Mouse (Mus musculus) right cerebral cortex, postnatal 25 days (tissue): Measurements from ENCODE around the gene Map3k14.

ENCODE experiments used
- DNase-seq: peaks from one replicate; pipeline ENCODE4 v3.0.0; 2022

Map3k14 gene

GRCm38 (mm10) chr11:103206203-103206602, 61.1 kb downstream of the Map3k14 start:
- no peak for DNase-seq

GRCm38 (mm10) chr11:103202376-103202775, 64.9 kb downstream of the Map3k14 start:
- DNase-seq: no peak

GRCm38 (mm10) chr11:103201664-103202063, 65.6 kb downstream of the Map3k14 start:
- peak; percentile 79 for DNase-seq

GRCm38 (mm10) chr11:103198911-103199803, 68.1 kb downstream of the Map3k14 start:
- peak; percentile 84 for DNase-seq

GRCm38 (mm10) chr11:103198339-103198738, 68.9 kb downstream of the Map3k14 start:
- DNase-seq: no peak

- DNase-seq: peak; percentile 60
Observed at GRCm38 (mm10) chr11:103197340-103197739, 69.9 kb downstream of the Map3k14 start.

GRCm38 (mm10) chr11:103195656-103196055, 71.6 kb downstream of the Map3k14 start:
- DNase-seq: no peak

- peak; percentile 44 for DNase-seq
Observed at GRCm38 (mm10) chr11:103195236-103195635, 72.0 kb downstream of the Map3k14 start.

GRCm38 (mm10) chr11:103193825-103194168, 73.5 kb downstream of the Map3k14 start:
- DNase-seq: no peak

- peak; percentile 84 for DNase-seq
Observed at GRCm38 (mm10) chr11:103192956-103193824, 74.1 kb downstream of the Map3k14 start.

GRCm38 (mm10) chr11:103192230-103192955, 74.9 kb downstream of the Map3k14 start:
- peak; percentile 87 for DNase-seq

GRCm38 (mm10) chr11:103184891-103185290, 82.4 kb downstream of the Map3k14 start:
- DNase-seq: no peak

- DNase-seq: no peak
Observed at GRCm38 (mm10) chr11:103181911-103182310, 85.4 kb downstream of the Map3k14 start.

- DNase-seq: peak; percentile 37
Observed at GRCm38 (mm10) chr11:103181349-103181748, 85.9 kb downstream of the Map3k14 start.

- no peak for DNase-seq
Observed at GRCm38 (mm10) chr11:103180426-103180825, 86.8 kb downstream of the Map3k14 start.

GRCm38 (mm10) chr11:103178748-103179147, 88.5 kb downstream of the Map3k14 start:
- no peak for DNase-seq

- DNase-seq: no peak
Observed at GRCm38 (mm10) chr11:103177815-103178485, 89.3 kb downstream of the Map3k14 start.

- no peak for DNase-seq
Observed at GRCm38 (mm10) chr11:103177216-103177615, 90.1 kb downstream of the Map3k14 start.

GRCm38 (mm10) chr11:103176510-103176909, 90.8 kb downstream of the Map3k14 start:
- no peak for DNase-seq

- DNase-seq: no peak
Observed at GRCm38 (mm10) chr11:103175688-103176442, 91.4 kb downstream of the Map3k14 start.

GRCm38 (mm10) chr11:103174891-103175391, 92.3 kb downstream of the Map3k14 start:
- DNase-seq: no peak
